Mouse (Mus musculus) MEL (cell line): ENCODE results near the gene Syt2. TPM values are rescaled to one million over a fixed set of nuclear protein-coding genes. Genes with fewer than 3 reads are reported as not detected.

Experiments
- DNase-seq: peaks from one replicate; pipeline ENCODE4 v3.0.0; 2011; ENCODE audit warnings: low read depth, low spot score
- H3K27ac ChIP-seq: 2 replicates; pipeline ENCODE4 v1.5.1; 2012; ENCODE audit warnings: low read depth, mild to moderate bottlenecking, control low read depth, low read length, moderate library complexity; ENCODE audit not compliant: control insufficient read depth
- H3K27me3 ChIP-seq, 2 experiments: fragments of 150-350 bp in 1 of 2; sonication (generic) in 1 of 2; 2 replicates each; pipeline ENCODE4 v1.6.1; 2012; ENCODE audit warnings: low read length in 2 of 2, mild to moderate bottlenecking in 2 of 2, improper control_type of control experiment in 1 of 2, moderate library complexity in 1 of 2; ENCODE audit not compliant: insufficient read depth in 2 of 2, control insufficient read depth in 1 of 2
- H3K36me3 ChIP-seq, 2 experiments: 2 replicates each; pipeline ENCODE4 v1.6.1; 2012 to 2014; ENCODE audit warnings: low read length in 2 of 2, improper control_type of control experiment in 1 of 2, inconsistent platforms in 1 of 2, mild to moderate bottlenecking in 1 of 2; ENCODE audit not compliant: insufficient read depth in 2 of 2, control insufficient read depth in 1 of 2
- H3K4me1 ChIP-seq, 2 experiments: fragments of 150-350 bp in 1 of 2; sonication (generic) in 1 of 2; 2 replicates each; pipeline ENCODE4 v1.6.1; 2012; ENCODE audit warnings: low read length in 2 of 2, improper control_type of control experiment in 1 of 2, mild to moderate bottlenecking in 1 of 2; ENCODE audit not compliant: insufficient read depth in 2 of 2, control insufficient read depth in 1 of 2
- H3K4me3 ChIP-seq, 2 experiments: fragments of 150-350 bp in 1 of 2; sonication (generic) in 1 of 2; 2 replicates each; pipeline ENCODE4 v1.5.1; 2012; ENCODE audit warnings: low read depth in 2 of 2, low read length in 2 of 2, mild to moderate bottlenecking in 2 of 2, moderate library complexity in 2 of 2, control low read depth in 1 of 2, improper control_type of control experiment in 1 of 2; ENCODE audit not compliant: control insufficient read depth in 1 of 2, insufficient read depth in 1 of 2
- H3K79me2 ChIP-seq: 2 replicates; pipeline ENCODE4 v1.6.1; 2012; ENCODE audit warnings: mild to moderate bottlenecking, low read length, moderate library complexity; ENCODE audit not compliant: control insufficient read depth, poor library complexity, insufficient read depth
- H3K9ac ChIP-seq: 2 replicates; pipeline ENCODE4 v1.6.1; 2012; ENCODE audit warnings: low read depth, mild to moderate bottlenecking, control low read depth, low read length, moderate library complexity; ENCODE audit not compliant: control insufficient read depth, poor library complexity, severe bottlenecking
- H3K9me3 ChIP-seq: fragments of 150-350 bp; sonication (generic); replicated peaks from 2 replicates; pipeline ENCODE4 v1.6.1; 2012; ENCODE audit warnings: mild to moderate bottlenecking, low read length, improper control_type of control experiment, moderate library complexity; ENCODE audit not compliant: insufficient read depth
- CHD2 ChIP-seq: IDR thresholded peaks from 2 replicates; pipeline ENCODE4 v1.6.1; 2011; ENCODE audit warnings: low read length, improper control_type of control experiment
- E2F4 ChIP-seq: IDR thresholded peaks from 2 replicates; pipeline ENCODE4 v1.6.1; 2011; ENCODE audit warnings: low read depth, low read length, improper control_type of control experiment, borderline replicate concordance
- ELF1 ChIP-seq: IDR thresholded peaks from 2 replicates; pipeline ENCODE4 v1.6.1; 2014; ENCODE audit warnings: low read depth, mild to moderate bottlenecking, inconsistent platforms, low read length, improper control_type of control experiment, moderate library complexity
- GABPA ChIP-seq: IDR thresholded peaks from 2 replicates; pipeline ENCODE4 v1.6.1; 2012; ENCODE audit warnings: low read depth, mild to moderate bottlenecking, inconsistent platforms, low read length, improper control_type of control experiment, moderate library complexity
- KAT2A ChIP-seq: conservative IDR thresholded peaks from 2 replicates; pipeline ENCODE4 v1.6.1; 2012; ENCODE audit warnings: low read depth, low read length, improper control_type of control experiment, inconsistent platforms
- MAX ChIP-seq: IDR thresholded peaks from 2 replicates; pipeline ENCODE4 v1.6.1; 2011; ENCODE audit warnings: low read length, improper control_type of control experiment
- MEF2A ChIP-seq: IDR thresholded peaks from 2 replicates; pipeline ENCODE4 v1.6.1; 2014; ENCODE audit warnings: low read depth, mild to moderate bottlenecking, inconsistent platforms, low read length, improper control_type of control experiment; ENCODE audit not compliant: poor library complexity, insufficient replicate concordance, severe bottlenecking; ENCODE audit errors: extremely low read depth
- MYB ChIP-seq: IDR thresholded peaks from 2 replicates; pipeline ENCODE4 v1.6.1; 2011; ENCODE audit warnings: mild to moderate bottlenecking, low read depth, low read length, improper control_type of control experiment
- NRF1 ChIP-seq: IDR thresholded peaks from 2 replicates; pipeline ENCODE4 v1.6.1; 2014; ENCODE audit warnings: low read depth, mild to moderate bottlenecking, inconsistent platforms, low read length, improper control_type of control experiment, moderate library complexity; ENCODE audit not compliant: poor library complexity, insufficient read depth, severe bottlenecking
- POLR2A ChIP-seq, 2 experiments: IDR thresholded peaks; 2 replicates each; pipeline ENCODE4 v1.6.1; 2011 to 2012; ENCODE audit warnings: low read length in 2 of 2, mild to moderate bottlenecking in 2 of 2, control low read depth in 1 of 2, improper control_type of control experiment in 1 of 2, low read depth in 1 of 2, moderate library complexity in 1 of 2; ENCODE audit not compliant: control insufficient read depth in 1 of 2, insufficient read depth in 1 of 2, poor library complexity in 1 of 2
- SIN3A ChIP-seq: IDR thresholded peaks from 2 replicates; pipeline ENCODE4 v1.6.1; 2012; ENCODE audit warnings: low read length, improper control_type of control experiment, inconsistent platforms
- SMC3 ChIP-seq: IDR thresholded peaks from 2 replicates; pipeline ENCODE4 v1.6.1; 2011; ENCODE audit warnings: low read depth, low read length, improper control_type of control experiment
- TAL1 ChIP-seq: IDR thresholded peaks from 2 replicates; pipeline ENCODE4 v1.6.1; 2012; ENCODE audit warnings: mild to moderate bottlenecking, inconsistent platforms, low read length, moderate library complexity, mixed read lengths
- TCF12 ChIP-seq: IDR thresholded peaks from 2 replicates; pipeline ENCODE4 v1.6.1; 2014; ENCODE audit warnings: low read depth, mild to moderate bottlenecking, inconsistent platforms, low read length, improper control_type of control experiment, moderate library complexity
- USF1 ChIP-seq: IDR thresholded peaks from 2 replicates; pipeline ENCODE4 v1.6.1; 2014; ENCODE audit warnings: low read depth, mild to moderate bottlenecking, inconsistent platforms, low read length, improper control_type of control experiment, moderate library complexity
- ZNF384 ChIP-seq: IDR thresholded peaks from 2 replicates; pipeline ENCODE4 v1.6.1; 2012; ENCODE audit warnings: low read depth, mild to moderate bottlenecking, inconsistent platforms, low read length, improper control_type of control experiment
- polyA plus RNA-seq, 2 experiments: library from polyadenylated mRNA; stranded (reverse) in 1 of 2; unstranded in 1 of 2; fragments of >175 nt in 1 of 2; fragments of >200 nt in 1 of 2; gene quantifications; 2 replicates each; pipeline versions ENCODE4 v1.2.1 to v1.2.4; 2012; ENCODE audit warnings: low replicate concordance in 2 of 2, low read depth in 1 of 2; ENCODE audit not compliant: insufficient read length in 2 of 2, insufficient read depth in 1 of 2, missing spikeins in 1 of 2
- total RNA-seq: library from RNA; depleted of rRNA; stranded (reverse); fragments of 300-350 nt; gene quantifications from 2 replicates; pipeline ENCODE4 v1.2.3, GENCODE M21; 2012

Syt2 gene
- total and polyA plus RNA-seq, 3 experiments: 0.31 TPM; not detected in 2

DNA sequence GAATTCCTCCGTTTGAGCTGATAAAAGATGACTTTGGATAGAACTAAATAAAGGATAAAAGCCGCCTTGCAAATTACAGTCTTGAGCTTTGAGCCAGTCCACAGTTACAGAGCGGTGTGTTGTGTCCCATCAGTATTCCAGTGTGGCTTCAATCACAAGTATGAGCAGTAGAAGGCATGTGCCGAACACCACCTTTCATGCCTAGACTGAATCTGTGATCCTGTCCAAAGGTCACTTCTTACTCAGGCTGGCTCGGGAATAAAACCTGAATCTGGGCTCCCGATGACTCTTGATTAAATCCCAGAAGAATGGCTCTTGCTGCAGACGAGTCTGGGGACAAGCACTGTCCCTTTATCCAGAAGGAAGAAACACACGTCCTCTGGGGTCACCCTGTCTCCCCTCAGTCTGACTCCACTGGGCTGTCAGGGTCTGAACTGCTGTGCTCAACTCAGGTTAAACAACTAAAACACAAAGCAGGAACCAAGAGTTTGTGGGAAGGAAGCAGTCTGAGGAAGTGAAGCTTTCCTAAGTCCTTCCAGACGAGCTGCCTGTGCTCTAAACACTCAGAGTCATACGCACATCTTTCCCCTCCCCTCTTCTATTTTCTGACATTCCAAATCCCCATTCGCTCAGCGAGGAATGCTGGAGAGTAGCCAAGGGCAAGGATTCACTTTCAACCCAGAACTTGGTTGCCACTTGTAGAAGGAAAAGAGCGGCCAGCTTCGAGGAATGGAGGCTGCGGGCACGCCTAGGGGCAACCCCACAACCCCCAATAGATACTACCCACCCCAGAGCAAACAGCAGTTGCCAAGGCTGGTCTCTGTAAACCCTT, 157.0 kb downstream of the Syt2 start:
- DNase-seq: no peak
- Histone ChIP-seq H3K9ac (no peak overlapping the region), H3K79me2 (no peaks in the 10 kb centered on the region), H3K36me3 (no peaks in the 10 kb centered on the region), H3K4me1 (no peaks in the 10 kb centered on the region), H3K9me3 (no peaks in the 10 kb centered on the region), H3K27ac (no peak overlapping the region), H3K27me3 (no peaks in the 10 kb centered on the region), H3K4me3 (no peak overlapping the region)
- TF ChIP-seq TAL1: no peak
- no peak for TF ChIP-seq POLR2A (IDR thresholded peaks at IDR 0.05; ENCODE audit: control insufficient read depth in 1 of 2, insufficient read depth in 1 of 2, low read depth in 1 of 2, low read length in 2 of 2, poor library complexity in 1 of 2)
- no peak for TF ChIP-seq MYB
- no peak for TF ChIP-seq SMC3
- no peak for TF ChIP-seq ZNF384
- no peak for TF ChIP-seq USF1

DNA sequence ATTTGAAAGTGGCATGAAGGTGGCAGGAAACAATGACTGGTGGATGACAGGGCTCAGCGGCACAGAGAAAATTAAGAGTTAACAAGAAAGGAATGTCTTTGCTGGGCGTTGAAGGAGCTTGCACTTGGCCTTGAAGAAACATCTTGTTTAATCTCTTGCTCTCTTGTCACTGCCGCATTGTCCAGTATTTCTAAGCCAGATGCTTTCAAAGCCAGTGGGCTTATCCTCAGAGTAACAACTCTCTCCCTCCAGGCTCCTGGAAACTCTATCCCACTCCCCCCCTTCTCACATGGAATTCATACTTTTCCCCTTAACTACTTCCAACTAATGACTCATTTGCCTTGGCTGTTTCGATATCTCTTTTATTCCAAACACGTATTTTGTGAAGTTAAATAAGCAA, 157.9 kb downstream of the Syt2 start:
- Histone ChIP-seq H3K27me3 (no peaks in the 10 kb centered on the region), H3K36me3 (no peaks in the 10 kb centered on the region), H3K4me1 (no peaks in the 10 kb centered on the region), H3K79me2 (no peaks in the 10 kb centered on the region), H3K9me3 (no peaks in the 10 kb centered on the region), H3K27ac (no peak overlapping the region), H3K4me3 (no peak overlapping the region), H3K9ac (no peak overlapping the region)
- DNase-seq: no peak
- TF ChIP-seq NRF1 (no peak), GABPA (no peak), MEF2A (no peak), ELF1 (no peak), TCF12 (no peak), E2F4 (no peak), MAX (no peak), SIN3A (no peak), KAT2A (no peak), POLR2A (IDR thresholded peaks at IDR 0.05; ENCODE audit: control insufficient read depth in 1 of 2, insufficient read depth in 1 of 2, low read depth in 1 of 2, low read length in 2 of 2, poor library complexity in 1 of 2) (no peak), CHD2 (no peak)
